Mouse (Mus musculus): ENCODE data around the gene Tat.

Tat gene

GRCm38 (mm10) chr8:109990224-109990623 lies at the start of gene Tat:
TSS of gene Tat (plus strand) at chr8:109990437.
- DNase-seq = no peak

- DNase-seq = peak; percentile 18
Measured at GRCm38 (mm10) chr8:109941606-109942360, 48.5 kb upstream of the Tat start.

- DNase-seq = peak; percentile 30
Measured at GRCm38 (mm10) chr8:109945153-109945632, 45.0 kb upstream of the Tat start.

- no peak for DNase-seq
Measured at GRCm38 (mm10) chr8:109945694-109946093, 44.5 kb upstream of the Tat start.

GRCm38 (mm10) chr8:109946272-109946671 lies 44.0 kb upstream of the Tat start:
- no peak for DNase-seq

- DNase-seq = peak; percentile 53
Measured at GRCm38 (mm10) chr8:109947447-109948284, 42.6 kb upstream of the Tat start.

GRCm38 (mm10) chr8:109948285-109948564 lies 42.0 kb upstream of the Tat start:
- peak; percentile 14 for DNase-seq

GRCm38 (mm10) chr8:109952171-109952570 lies 38.1 kb upstream of the Tat start:
- DNase-seq = no peak

- peak; percentile 67 for DNase-seq
Measured at GRCm38 (mm10) chr8:109954486-109954948, 35.7 kb upstream of the Tat start.

- DNase-seq = peak; percentile 65
Measured at GRCm38 (mm10) chr8:109957167-109958028, 32.8 kb upstream of the Tat start.

GRCm38 (mm10) chr8:109958036-109958655 lies 32.1 kb upstream of the Tat start:
- no peak for DNase-seq

GRCm38 (mm10) chr8:109959112-109959511 lies 31.1 kb upstream of the Tat start:
- DNase-seq = no peak

GRCm38 (mm10) chr8:109961693-109962367 lies 28.4 kb upstream of the Tat start, which contains the start of gene Marveld3:
TSS of gene Marveld3 (minus strand) at chr8:109962203.
- peak; percentile 69 for DNase-seq

- DNase-seq = no peak
Measured at GRCm38 (mm10) chr8:109962896-109963295, 27.3 kb upstream of the Tat start.

- DNase-seq = no peak
Measured at GRCm38 (mm10) chr8:109963421-109963820, 26.8 kb upstream of the Tat start.

GRCm38 (mm10) chr8:109964106-109964505 lies 26.1 kb upstream of the Tat start:
- no peak for DNase-seq

- no peak for DNase-seq
Measured at GRCm38 (mm10) chr8:109968837-109969236, 21.4 kb upstream of the Tat start.

- DNase-seq = peak; percentile 68
Measured at GRCm38 (mm10) chr8:109970323-109970722, 19.9 kb upstream of the Tat start.

GRCm38 (mm10) chr8:109972901-109973300 lies 17.3 kb upstream of the Tat start:
- no peak for DNase-seq

- DNase-seq = no peak
Measured at GRCm38 (mm10) chr8:109979339-109979738, 10.9 kb upstream of the Tat start.

- no peak for DNase-seq
Measured at GRCm38 (mm10) chr8:109982386-109983105, 7.7 kb upstream of the Tat start.

Measured in embryo, embryonic 11 days (tissue).